Mouse (Mus musculus): ENCODE data around the gene Vamp1. TPM values are rescaled to one million over a fixed set of nuclear protein-coding genes. Genes with fewer than 3 reads are reported as not detected.

The Vamp1 gene
- polyA plus RNA-seq, 1 experiment from 2014 or later: 2.6 TPM

DNA sequence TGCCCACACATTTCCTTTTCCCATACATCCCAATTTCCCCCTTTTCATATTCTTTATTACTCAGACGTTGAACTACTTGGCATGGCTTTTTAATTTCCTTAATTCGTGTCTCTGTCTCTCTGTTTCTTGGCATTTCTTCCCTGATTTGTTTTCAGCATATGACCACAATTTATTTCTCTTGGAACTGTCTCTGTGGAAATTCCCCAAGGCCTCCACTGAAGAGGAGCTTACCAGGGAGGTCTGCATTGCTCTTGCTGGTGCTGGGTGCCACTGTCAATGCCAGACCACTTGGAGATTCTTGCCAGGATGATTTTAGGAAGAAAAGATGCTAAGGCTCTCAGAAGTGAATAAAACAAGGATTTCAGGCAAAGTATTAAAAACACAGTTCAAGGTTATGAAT, 2.7 kb upstream of the Vamp1 start:
- Histone ChIP-seq H3K4me2 (no peak overlapping the region), H3K36me3 (ENCODE audit: insufficient read depth) (no peaks in the 10 kb centered on the region), H3K9ac (no peak overlapping the region), H3K9me3 (ENCODE audit: low read depth, low read length) (no peaks in the 10 kb centered on the region), H3K27ac (ENCODE audit: low read depth) (no peak overlapping the region), H3K27me3 (ENCODE audit: insufficient read depth, low read length) (peaks cover 5% of the 10 kb centered on the region), H3K4me3 (ENCODE audit: low read depth, low read length) (no peak overlapping the region), H3K4me1 (ENCODE audit: insufficient read depth) (no peaks in the 10 kb centered on the region)
- ATAC-seq (ENCODE audit: insufficient read depth): no peak
- DNase-seq: no peak
- no peak for TF ChIP-seq CTCF (IDR thresholded peaks at IDR 0.05; ENCODE audit: low read depth)
- WGBS: 40% methylated on average over 2 of the region's 2 CpGs

DNA sequence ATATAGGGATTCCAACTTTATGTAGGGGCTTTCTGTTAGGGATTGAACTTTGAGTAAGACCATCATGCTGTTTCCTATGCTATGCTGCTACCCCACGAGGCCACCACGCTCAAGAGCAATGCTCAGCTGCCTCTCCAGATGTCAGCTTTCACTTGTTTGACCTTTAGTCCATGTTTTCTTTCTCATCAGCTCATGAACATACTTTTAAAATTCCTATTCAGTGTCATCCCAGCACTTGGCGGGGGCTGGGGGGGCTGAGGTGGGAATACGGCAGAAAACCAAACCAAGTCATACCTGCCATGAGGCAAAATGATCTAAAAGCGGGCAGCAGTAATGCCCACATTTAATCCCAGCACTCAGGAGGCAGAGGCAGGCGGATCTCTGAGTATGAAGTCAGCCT, 2.2 kb upstream of the Vamp1 start:
- 59% methylated on average over 6 of the region's 6 CpGs for WGBS

DNA sequence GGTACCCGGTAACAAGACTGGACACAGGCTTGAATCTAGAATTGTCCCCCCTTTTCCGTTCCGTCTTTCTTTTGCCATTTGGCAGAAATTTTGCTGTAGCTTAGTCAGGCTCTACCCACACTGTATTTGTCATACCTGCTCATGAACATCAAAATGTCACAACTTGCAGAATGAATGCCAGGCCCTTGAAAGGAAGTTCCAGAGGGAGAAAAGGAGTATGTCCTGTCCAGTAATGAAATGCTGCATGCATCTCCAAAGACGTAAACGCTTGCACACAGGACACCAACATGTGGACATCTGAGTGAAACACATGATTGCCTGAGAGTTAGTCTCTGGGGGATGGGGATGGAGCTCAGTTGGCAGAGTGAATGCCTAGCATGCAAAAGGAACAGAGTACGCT, 1.6 kb upstream of the Vamp1 start:
- ATAC-seq (ENCODE audit: insufficient read depth): no peak
- peaks cover 5% of the 10 kb centered on the region for H3K27me3 ChIP-seq (ENCODE audit: insufficient read depth, low read length)
- H3K27ac ChIP-seq (ENCODE audit: low read depth): no peak overlapping the region
- no peak for TF ChIP-seq CTCF (IDR thresholded peaks at IDR 0.05; ENCODE audit: low read depth)
- DNase-seq: no peak
- no peak overlapping the region for H3K9ac ChIP-seq
- H3K4me1 ChIP-seq (ENCODE audit: insufficient read depth): no peaks in the 10 kb centered on the region
- no peaks in the 10 kb centered on the region for H3K36me3 ChIP-seq (ENCODE audit: insufficient read depth)
- no peak overlapping the region for H3K4me2 ChIP-seq
- 82% methylated on average over 6 of the region's 6 CpGs for WGBS
- no peak overlapping the region for H3K4me3 ChIP-seq (ENCODE audit: low read depth, low read length)
- H3K9me3 ChIP-seq (ENCODE audit: low read depth, low read length): no peaks in the 10 kb centered on the region

More for the DNA sequence above, 2.2 kb upstream of the Vamp1 start:
- no peaks in the 10 kb centered on the region for H3K36me3 ChIP-seq (ENCODE audit: insufficient read depth)
- DNase-seq (no peak), ATAC-seq (ENCODE audit: insufficient read depth) (no peak)
- peaks cover 5% of the 10 kb centered on the region for H3K27me3 ChIP-seq (ENCODE audit: insufficient read depth, low read length)
- H3K4me2 ChIP-seq: no peak overlapping the region
- H3K27ac ChIP-seq (ENCODE audit: low read depth): no peak overlapping the region
- no peaks in the 10 kb centered on the region for H3K9me3 ChIP-seq (ENCODE audit: low read depth, low read length)
- TF ChIP-seq CTCF (IDR thresholded peaks at IDR 0.05; ENCODE audit: low read depth): no peak
- H3K4me1 ChIP-seq (ENCODE audit: insufficient read depth): no peaks in the 10 kb centered on the region
- no peak overlapping the region for H3K9ac ChIP-seq
- no peak overlapping the region for H3K4me3 ChIP-seq (ENCODE audit: low read depth, low read length)

DNA sequence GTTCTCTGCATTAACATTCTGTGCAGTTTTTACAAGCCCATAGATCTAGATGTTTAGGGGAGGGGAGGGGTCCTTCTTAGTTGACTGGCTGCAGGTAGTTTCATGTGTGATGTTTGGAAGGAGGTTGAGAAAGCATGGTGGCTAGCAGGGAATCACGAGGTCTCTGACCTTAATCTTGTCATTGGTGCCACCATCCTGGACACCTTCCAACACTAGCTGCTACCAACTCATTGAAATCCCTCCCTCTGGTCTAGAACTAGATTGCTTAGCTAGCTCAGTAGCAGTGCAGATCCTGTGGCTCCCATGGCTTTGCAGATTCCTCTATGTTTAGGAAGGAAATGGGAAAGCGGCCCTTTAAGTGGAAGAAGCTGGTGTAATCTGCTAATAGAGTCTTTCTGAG, 1.5 kb downstream of the Vamp1 start:
- Histone ChIP-seq H3K4me2 (no peak overlapping the region), H3K36me3 (ENCODE audit: insufficient read depth) (no peaks in the 10 kb centered on the region), H3K4me3 (ENCODE audit: low read depth, low read length) (no peak overlapping the region), H3K9me3 (ENCODE audit: low read depth, low read length) (no peaks in the 10 kb centered on the region), H3K27me3 (ENCODE audit: insufficient read depth, low read length) (peaks cover 5% of the 10 kb centered on the region), H3K27ac (ENCODE audit: low read depth) (no peak overlapping the region), H3K4me1 (ENCODE audit: insufficient read depth) (no peaks in the 10 kb centered on the region), H3K9ac (no peak overlapping the region)
- no peak for TF ChIP-seq CTCF (IDR thresholded peaks at IDR 0.05; ENCODE audit: low read depth)
- DNase-seq: no peak
- WGBS: 76% methylated on average over 2 of the region's 2 CpGs
- ATAC-seq (ENCODE audit: insufficient read depth): no peak

DNA sequence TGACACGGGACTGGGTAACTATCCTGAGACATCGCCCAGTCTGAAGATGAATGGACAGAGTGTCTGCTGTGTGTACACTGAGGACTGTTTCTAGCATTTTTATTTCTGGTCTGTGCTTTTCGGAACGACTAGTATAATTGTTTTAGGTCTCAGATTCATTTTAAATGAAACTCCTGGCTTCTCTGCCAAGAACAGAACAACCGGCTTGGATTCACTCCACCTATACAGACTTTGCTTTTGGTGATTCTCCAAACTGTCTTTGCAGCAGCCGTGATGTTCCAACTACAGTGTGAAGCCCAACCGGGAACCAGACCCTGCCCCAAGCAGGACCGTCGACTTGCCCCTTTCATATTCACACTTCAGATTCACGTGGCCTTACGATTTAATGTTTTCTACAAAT, 2.5 kb downstream of the Vamp1 start:
- DNase-seq (no peak), ATAC-seq (ENCODE audit: insufficient read depth) (no peak)
- no peaks in the 10 kb centered on the region for H3K4me1 ChIP-seq (ENCODE audit: insufficient read depth)
- H3K27ac ChIP-seq (ENCODE audit: low read depth): no peak overlapping the region
- H3K9me3 ChIP-seq (ENCODE audit: low read depth, low read length): no peaks in the 10 kb centered on the region
- peaks cover 5% of the 10 kb centered on the region for H3K27me3 ChIP-seq (ENCODE audit: insufficient read depth, low read length)
- TF ChIP-seq CTCF (IDR thresholded peaks at IDR 0.05; ENCODE audit: low read depth): no peak
- H3K4me2 ChIP-seq: no peak overlapping the region
- 77% methylated on average over 11 of the region's 11 CpGs for whole genome bisulfite sequencing
- H3K4me3 ChIP-seq (ENCODE audit: low read depth, low read length): no peak overlapping the region
- no peak overlapping the region for H3K9ac ChIP-seq
- H3K36me3 ChIP-seq (ENCODE audit: insufficient read depth): no peaks in the 10 kb centered on the region

DNA sequence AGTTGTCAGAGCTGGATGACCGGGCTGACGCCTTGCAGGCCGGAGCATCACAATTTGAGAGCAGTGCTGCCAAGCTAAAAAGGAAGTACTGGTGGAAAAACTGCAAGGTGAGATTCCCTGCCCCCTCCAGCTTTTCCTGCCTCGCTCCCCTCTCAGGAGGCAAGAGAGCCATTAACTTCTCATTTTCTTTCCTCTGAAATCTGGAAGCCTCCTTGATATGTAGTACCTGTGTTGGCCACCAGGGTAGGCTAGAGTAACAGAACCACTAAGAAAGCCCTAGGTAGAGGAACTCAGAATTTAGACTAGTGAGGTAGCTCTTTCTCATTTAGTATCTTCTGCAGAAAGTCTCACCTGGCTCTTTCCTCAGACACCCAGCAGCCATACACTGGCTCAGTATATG, 3.6 kb downstream of the Vamp1 start:
- H3K4me2 ChIP-seq: no peak overlapping the region
- H3K27me3 ChIP-seq (ENCODE audit: insufficient read depth, low read length): peaks cover 3% of the 10 kb centered on the region
- peak; percentile 80 for DNase-seq
- no peak overlapping the region for H3K4me3 ChIP-seq (ENCODE audit: low read depth, low read length)
- H3K27ac ChIP-seq (ENCODE audit: low read depth): no peak overlapping the region
- no peaks in the 10 kb centered on the region for H3K36me3 ChIP-seq (ENCODE audit: insufficient read depth)
- H3K9me3 ChIP-seq (ENCODE audit: low read depth, low read length): no peaks in the 10 kb centered on the region
- no peak for ATAC-seq (ENCODE audit: insufficient read depth)
- H3K4me1 ChIP-seq (ENCODE audit: insufficient read depth): no peaks in the 10 kb centered on the region
- WGBS: 71% methylated on average over 4 of the region's 4 CpGs
- H3K9ac ChIP-seq: no peak overlapping the region
- peak; percentile 79 for TF ChIP-seq CTCF (IDR thresholded peaks at IDR 0.05; ENCODE audit: low read depth)

DNA sequence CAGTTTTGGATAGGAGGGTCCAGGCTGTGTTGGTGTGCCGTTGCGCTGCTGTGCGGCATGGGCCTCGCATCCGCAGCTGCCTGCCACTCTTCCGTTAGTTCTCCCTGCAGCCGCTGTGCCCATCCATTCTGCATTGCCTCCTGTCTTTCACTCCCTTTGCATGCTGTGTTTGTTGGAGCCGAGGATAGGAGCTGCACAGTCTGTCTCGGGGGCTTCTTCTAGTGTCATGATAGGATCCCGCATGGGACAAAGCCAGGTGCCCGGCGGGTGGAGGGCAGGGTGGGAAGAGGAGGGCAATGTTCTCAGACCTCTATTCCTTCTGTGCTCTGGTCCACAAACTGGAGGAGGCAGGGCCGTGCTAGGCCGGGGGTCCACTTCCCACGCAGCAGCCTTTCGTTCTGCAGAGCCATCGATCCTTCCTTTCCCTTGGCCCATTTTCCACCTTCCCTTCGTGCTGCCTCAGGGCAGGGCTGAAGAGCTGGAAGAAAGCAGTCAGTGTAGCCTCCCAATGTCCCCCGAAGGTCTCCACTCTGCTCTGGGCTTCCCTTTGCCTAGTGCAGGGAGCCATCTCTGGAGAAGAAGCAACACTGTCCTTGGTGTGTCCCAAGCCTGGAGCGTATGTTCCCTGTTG, 5.9 kb downstream of the Vamp1 start:
- H3K36me3 ChIP-seq (ENCODE audit: insufficient read depth): 0 out of 2 replicates have a peak, but pooled peaks cover 6% of the 10 kb centered on the region
- no peak overlapping the region for H3K4me2 ChIP-seq
- no peak overlapping the region for H3K27ac ChIP-seq (ENCODE audit: low read depth)
- H3K27me3 ChIP-seq (ENCODE audit: insufficient read depth, low read length): no peaks in the 10 kb centered on the region
- H3K4me3 ChIP-seq (ENCODE audit: low read depth, low read length): no peak overlapping the region
- H3K4me1 ChIP-seq (ENCODE audit: insufficient read depth): no peaks in the 10 kb centered on the region
- H3K9ac ChIP-seq: no peak overlapping the region
- 87% methylated on average over 20 of the region's 20 CpGs for WGBS
- ATAC-seq (ENCODE audit: insufficient read depth) (no peak), DNase-seq (no peak)
- H3K9me3 ChIP-seq (ENCODE audit: low read depth, low read length): no peaks in the 10 kb centered on the region
- TF ChIP-seq CTCF (IDR thresholded peaks at IDR 0.05; ENCODE audit: low read depth): no peak
